Mouse (Mus musculus) erythroblast, embryonic 14.5 days (primary cell): ENCODE data around the gene Fam167b.

Experiments
- GATA1 ChIP-seq: IDR thresholded peaks from 2 replicates; pipeline ENCODE4 v1.6.1; 2012; ENCODE audit warnings: low read length, inconsistent platforms, mixed read lengths
- TAL1 ChIP-seq: IDR thresholded peaks from 3 replicates; pipeline ENCODE4 v1.6.1; 2012; ENCODE audit warnings: low read length, inconsistent platforms, mixed read lengths

DNA sequence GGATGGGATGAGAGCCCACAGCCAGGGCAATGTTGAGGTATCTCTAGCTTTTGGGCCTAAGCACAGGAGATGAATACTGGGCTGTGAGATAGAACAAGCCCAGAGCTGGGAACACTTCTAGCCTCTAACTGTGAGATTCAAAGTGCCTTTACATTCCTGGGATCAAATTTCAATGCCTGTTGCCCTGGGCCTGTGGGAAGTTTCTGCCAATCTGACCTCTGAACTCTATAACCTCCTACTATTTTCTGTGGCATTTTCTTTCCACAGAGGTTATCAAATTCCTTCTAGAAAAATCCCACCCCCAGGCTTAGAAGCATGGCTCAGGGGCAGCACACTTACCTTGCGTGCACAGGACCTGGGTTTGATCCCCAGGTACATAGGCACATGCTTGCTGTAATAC is 28.1 kb downstream of the Fam167b start:
- no peak for TF ChIP-seq GATA1
- TF ChIP-seq TAL1 = no peak
